Mouse (Mus musculus): ENCODE measurements around the gene Gm3139. TPM values are rescaled to one million over a fixed set of nuclear protein-coding genes. Genes with fewer than 3 reads are reported as not detected.
"Not testable (repeated sequence)": the region's sequence is repeated elsewhere in the genome, so short reads cannot be mapped to it uniquely, and the experiment has no call there.

Gm3139 gene
- not detected in 2 replicates for polyA plus RNA-seq (2015; fragmentation: Nextera tagmentation; extraction: Ambion mirVana)

- not testable (repeated sequence) for H3K4me1 ChIP-seq (replicated peaks; ENCODE audit: control insufficient read depth, insufficient read depth, low read length); H3K4me2 ChIP-seq (ENCODE audit: low read length); H3K9me3 ChIP-seq (ENCODE audit: control insufficient read depth, low read length); ATAC-seq; H3K27ac ChIP-seq (ENCODE audit: low read length); H3K27me3 ChIP-seq (replicated peaks; ENCODE audit: control insufficient read depth, insufficient read depth, low read length); H3K9ac ChIP-seq (replicated peaks; ENCODE audit: low read depth, low read length); H3K4me3 ChIP-seq (replicated peaks; ENCODE audit: low read length); H3K36me3 ChIP-seq (ENCODE audit: control insufficient read depth, insufficient read depth)
- WGBS = no CpG with 5 or more reads among the region's 2 CpGs
Observed at GRCm38 (mm10) chr5:94525987-94526386, at the start of gene Gm3139. TSS of gene Gm3139 (plus strand) at chr5:94526287.

Other genes starting within 250 kb of the Gm3139 start
- not detected in 2 replicates for gene A430089I19Rik, start 219.5 kb upstream of the Gm3139 start, polyA plus RNA-seq (2015; fragmentation: Nextera tagmentation; extraction: Ambion mirVana)
- not detected in 2 replicates for gene Gm6502, start 211.9 kb upstream of the Gm3139 start, polyA plus RNA-seq (2015; fragmentation: Nextera tagmentation; extraction: Ambion mirVana)
- not detected in 2 replicates for gene AA792892, start 186.5 kb upstream of the Gm3139 start, polyA plus RNA-seq (2015; fragmentation: Nextera tagmentation; extraction: Ambion mirVana)
- not detected in 2 replicates for gene Gm7682, start 80.5 kb upstream of the Gm3139 start, polyA plus RNA-seq (2015; fragmentation: Nextera tagmentation; extraction: Ambion mirVana)
- gene Gm3147, start 90.1 kb downstream of the Gm3139 start, polyA plus RNA-seq (2015; fragmentation: Nextera tagmentation; extraction: Ambion mirVana) = not detected in 2 replicates
- not detected in 2 replicates for gene Gm6509, start 97.7 kb downstream of the Gm3139 start, polyA plus RNA-seq (2015; fragmentation: Nextera tagmentation; extraction: Ambion mirVana)
- not detected in 2 replicates for gene Gm6205, start 122.1 kb downstream of the Gm3139 start, polyA plus RNA-seq (2015; fragmentation: Nextera tagmentation; extraction: Ambion mirVana)